Mouse (Mus musculus) gastrocnemius, adult 18-20 months (tissue): ENCODE measurements around the gene Hoxa6. TPM values are rescaled to one million over a fixed set of nuclear protein-coding genes. Genes with fewer than 3 reads are reported as not detected.

Experiments
- DNase-seq: peaks from one replicate; pipeline ENCODE4 v3.0.0; 2021; ENCODE audit warnings: low spot score
- total RNA-seq, 2 experiments: library from RNA; stranded (reverse); gene quantifications; 2 replicates each; pipeline ENCODE4 v1.2.3; 2021

Gene Hoxa6
- total RNA-seq, 2 experiments from 2014 or later: 2.0 to 2.1 TPM

GRCm38 (mm10) chr6:52180213-52180710 is 28.3 kb downstream of the Hoxa6 start:
- no peak for DNase-seq

GRCm38 (mm10) chr6:52179690-52180089 is 28.8 kb downstream of the Hoxa6 start:
- no peak for DNase-seq

GRCm38 (mm10) chr6:52178918-52179665 is 29.4 kb downstream of the Hoxa6 start:
- DNase-seq: no peak

DNA sequence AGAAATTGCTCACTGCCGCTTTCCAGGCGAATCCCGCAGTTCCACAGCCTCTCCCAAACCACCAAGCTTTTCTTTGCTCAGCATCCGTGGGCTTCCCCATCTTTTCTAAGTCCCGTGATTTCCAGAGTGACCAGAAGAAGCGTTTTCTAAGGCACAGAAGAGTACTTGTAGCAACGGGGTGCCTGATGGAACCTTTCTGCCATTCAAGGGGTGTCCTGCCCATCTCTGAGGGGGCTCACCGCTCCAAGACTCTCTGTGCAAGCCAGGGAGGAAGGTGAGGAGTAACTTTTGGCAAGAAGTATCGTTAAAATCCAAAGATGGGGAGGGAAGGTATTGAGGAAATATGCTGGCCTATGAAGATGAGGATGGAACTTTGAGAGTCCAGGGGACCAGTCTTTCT is 30.7 kb downstream of the Hoxa6 start:
- DNase-seq: no peak

- no peak for DNase-seq
Measured at GRCm38 (mm10) chr6:52177061-52177735, 31.3 kb downstream of the Hoxa6 start, which contains the start of gene 5730596B20Rik. Gene 5730596B20Rik, plus strand, starts transcription at chr6:52177498.

- no peak for DNase-seq
Measured at GRCm38 (mm10) chr6:52176391-52176790, 32.1 kb downstream of the Hoxa6 start.

GRCm38 (mm10) chr6:52175864-52176263 is 32.7 kb downstream of the Hoxa6 start:
- DNase-seq: no peak

GRCm38 (mm10) chr6:52174968-52175751 is 33.4 kb downstream of the Hoxa6 start:
- DNase-seq: no peak

GRCm38 (mm10) chr6:52173648-52174047 is 34.9 kb downstream of the Hoxa6 start:
- DNase-seq: no peak

- DNase-seq: peak; percentile 84
Measured at GRCm38 (mm10) chr6:52172501-52172900, 36.0 kb downstream of the Hoxa6 start.

- DNase-seq: no peak
Measured at GRCm38 (mm10) chr6:52171938-52172337, 36.6 kb downstream of the Hoxa6 start.

DNA sequence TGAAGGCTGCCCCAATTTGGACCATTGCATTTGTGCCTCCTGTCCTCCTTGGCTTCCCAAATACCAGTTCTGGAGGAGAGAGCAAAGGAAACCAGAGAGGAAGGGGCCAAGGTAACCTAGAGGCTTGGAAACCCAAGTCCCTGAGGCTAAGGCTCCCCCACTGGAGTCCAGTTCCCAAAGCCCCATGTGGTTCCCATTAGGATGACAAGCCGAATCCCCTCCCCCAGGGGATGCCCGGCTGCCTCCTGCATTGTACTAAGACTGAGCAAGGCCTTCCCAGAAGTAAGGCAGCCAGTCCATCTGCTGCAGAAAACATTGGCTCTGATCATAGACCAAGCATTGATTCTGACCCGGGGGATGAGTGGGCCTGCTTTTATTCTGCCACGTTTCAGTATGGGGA is 37.2 kb downstream of the Hoxa6 start:
- no peak for DNase-seq

DNA sequence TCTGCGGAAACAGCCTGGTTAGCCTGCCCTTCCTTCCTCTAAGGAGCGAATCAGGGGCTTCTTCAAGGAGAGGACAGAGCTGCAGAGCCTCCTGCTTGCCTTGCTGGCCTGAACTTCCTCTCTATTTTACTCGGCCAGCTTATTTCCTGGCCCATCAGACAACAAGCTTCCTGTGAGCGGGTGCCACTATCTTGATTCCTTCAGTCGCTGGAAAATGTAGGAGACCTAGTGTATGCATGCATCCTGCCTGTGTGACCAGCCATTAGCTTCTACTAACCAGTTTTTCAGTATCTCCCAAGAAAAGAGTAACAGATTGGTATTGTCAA is 37.7 kb downstream of the Hoxa6 start:
- no peak for DNase-seq

- DNase-seq: no peak
Measured at GRCm38 (mm10) chr6:52170166-52170897, 38.2 kb downstream of the Hoxa6 start.

DNA sequence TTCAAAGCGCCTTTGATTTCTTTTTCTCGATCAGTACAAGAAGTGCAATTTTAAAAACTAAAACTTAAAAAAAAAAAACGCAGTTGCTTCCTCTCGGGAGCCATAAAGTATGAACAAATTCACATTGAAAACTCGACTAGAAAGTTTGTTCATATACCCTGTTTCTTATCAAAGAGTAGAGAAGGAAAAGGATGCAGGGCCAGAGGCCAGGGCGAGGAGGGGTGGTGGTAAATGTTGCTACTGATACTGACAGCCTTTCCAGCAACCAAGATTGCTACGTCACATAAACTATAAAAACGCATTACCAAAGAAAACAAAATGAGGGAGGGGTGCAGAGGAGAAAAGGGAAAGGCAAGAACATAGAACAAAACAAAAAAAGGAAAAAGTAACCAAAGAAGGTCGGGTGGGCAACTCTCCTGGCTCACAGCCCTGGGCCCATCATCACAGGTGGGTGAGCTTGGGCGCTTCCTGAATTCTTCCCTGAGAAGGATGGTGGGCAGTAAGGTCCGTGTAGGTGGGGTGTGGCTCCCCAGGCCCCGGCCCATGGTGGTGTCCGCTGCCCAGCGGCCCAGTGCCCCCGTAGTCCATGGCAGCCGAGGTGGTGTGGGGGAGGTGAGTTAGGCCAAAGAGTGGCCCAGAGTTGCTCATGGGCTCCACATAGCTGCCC is 38.9 kb downstream of the Hoxa6 start:
- no peak for DNase-seq

DNA sequence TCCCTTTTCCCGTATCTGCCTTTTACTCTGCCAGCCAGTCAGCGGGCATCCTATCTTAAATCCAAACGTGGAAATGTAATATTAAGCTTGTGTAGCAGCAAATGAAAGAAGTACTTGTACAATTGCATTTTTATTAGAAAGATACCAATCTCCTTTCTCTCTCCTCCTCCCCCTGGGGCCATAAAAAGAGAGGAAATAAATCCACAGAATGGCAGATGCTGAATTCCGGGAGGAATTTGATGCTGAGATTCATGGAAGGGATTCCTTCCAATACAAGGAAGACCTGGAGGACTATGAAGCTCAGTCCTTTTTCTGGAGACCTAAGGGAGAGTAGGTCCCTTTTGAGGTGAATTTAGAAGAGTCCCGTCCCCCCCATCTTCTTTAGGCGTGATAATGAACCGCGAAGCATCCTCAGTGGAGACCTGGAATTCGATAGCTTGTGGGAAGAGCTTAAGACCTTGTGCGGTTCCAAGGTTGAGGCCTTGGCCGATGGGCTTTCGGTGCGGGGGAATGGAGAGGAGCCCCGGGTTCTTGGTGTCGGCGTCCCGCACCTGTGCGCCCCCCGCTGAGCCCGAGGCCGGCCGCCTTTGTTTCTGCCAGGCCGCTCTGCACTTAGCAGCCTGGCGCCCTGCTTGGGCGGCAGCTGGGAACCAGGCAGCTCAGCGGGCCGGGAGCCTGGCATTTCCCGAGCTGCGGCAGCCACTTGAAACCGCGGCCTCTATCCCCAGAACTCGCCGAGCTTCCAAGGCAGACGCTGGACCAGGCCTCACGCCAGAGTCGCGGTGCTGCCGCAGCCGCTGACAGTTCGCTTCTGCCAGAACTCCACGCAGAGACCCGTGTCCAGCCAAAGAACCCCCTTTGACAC is 40.1 kb downstream of the Hoxa6 start:
- peak; percentile 36 for DNase-seq

DNA sequence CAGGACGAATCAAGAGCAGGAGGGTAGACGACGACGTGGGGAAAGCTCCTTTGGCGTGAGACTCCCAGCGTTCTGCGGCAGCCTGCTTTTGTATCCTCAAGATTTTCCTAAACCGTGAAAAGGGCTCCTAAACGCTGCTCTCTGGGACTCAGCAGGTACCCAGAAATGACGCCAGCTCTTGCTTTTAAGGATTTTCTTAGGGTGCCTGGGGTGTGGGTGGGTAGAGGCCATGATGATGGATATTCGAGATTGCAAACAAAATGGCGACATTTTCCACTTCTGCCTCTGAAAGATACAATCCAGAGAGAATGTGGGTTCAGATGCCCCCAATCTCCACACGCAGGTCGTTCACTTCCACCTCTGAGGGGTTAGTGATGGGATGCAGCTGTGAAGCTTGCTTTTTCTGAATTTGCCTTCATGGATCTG is 40.8 kb downstream of the Hoxa6 start:
- DNase-seq: no peak

GRCm38 (mm10) chr6:52167176-52167575 is 41.3 kb downstream of the Hoxa6 start:
- no peak for DNase-seq

DNA sequence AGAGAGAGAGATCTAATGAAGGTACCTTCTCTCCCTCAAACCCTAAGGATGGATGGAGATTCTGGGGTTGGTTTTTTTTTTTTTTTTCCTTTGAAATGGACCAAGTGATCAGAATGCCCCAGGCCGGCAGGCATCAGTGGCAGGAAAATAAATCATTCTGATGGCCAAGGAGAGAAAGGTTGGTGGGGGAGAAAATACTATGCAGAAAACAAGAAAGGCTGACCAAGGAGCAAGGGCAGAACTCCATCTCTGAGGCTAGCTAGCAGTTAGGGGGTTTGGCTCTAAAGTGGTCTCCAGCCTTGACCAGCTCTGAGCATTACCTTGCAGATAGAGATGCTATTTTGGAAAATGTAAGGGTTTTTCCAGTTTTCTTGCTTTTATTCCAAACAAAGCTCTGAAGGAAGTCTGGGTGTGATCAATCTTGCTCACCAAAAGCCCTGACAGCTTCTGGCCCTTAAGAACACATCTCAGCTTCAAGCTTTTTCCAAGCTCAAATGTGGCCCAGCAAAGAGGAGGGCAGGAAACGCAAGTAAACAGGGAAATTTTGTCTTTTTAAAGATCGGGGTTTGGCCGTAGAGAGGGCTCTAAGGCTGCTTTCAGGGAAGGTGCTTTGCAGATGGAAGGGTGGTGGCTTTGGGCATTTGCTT is 42.0 kb downstream of the Hoxa6 start:
- DNase-seq: no peak
